Mouse (Mus musculus) ovary, postnatal 14 days (tissue): ENCODE results near the gene Trim7.
"Not testable (repeated sequence)": the region's sequence is repeated elsewhere in the genome, so short reads cannot be mapped to it uniquely, and the experiment has no call there.

Experiments used
- DNase-seq: peaks from one replicate; pipeline ENCODE4 v3.0.0; 2022; ENCODE audit warnings: low spot score

Trim7 gene

GRCm38 (mm10) chr11:48801831-48802772 lies 23.8 kb upstream of the Trim7 start:
- no peak for DNase-seq

GRCm38 (mm10) chr11:48803988-48804387 lies 22.0 kb upstream of the Trim7 start:
- DNase-seq: no peak

- DNase-seq: no peak
Observed at GRCm38 (mm10) chr11:48804922-48805321, 21.0 kb upstream of the Trim7 start.

GRCm38 (mm10) chr11:48806856-48807562 lies 18.9 kb upstream of the Trim7 start:
- no peak for DNase-seq

- DNase-seq: no peak
Observed at GRCm38 (mm10) chr11:48807563-48808303, 18.2 kb upstream of the Trim7 start.

- no peak for DNase-seq
Observed at GRCm38 (mm10) chr11:48808304-48808646, 17.7 kb upstream of the Trim7 start.

GRCm38 (mm10) chr11:48808737-48809433 lies 17.1 kb upstream of the Trim7 start:
- DNase-seq: no peak

- DNase-seq: no peak
Observed at GRCm38 (mm10) chr11:48809434-48809830, 16.5 kb upstream of the Trim7 start.

GRCm38 (mm10) chr11:48810142-48810541 lies 15.8 kb upstream of the Trim7 start:
- no peak for DNase-seq

GRCm38 (mm10) chr11:48813782-48814181 lies 12.2 kb upstream of the Trim7 start:
- no peak for DNase-seq

- DNase-seq: no peak
Observed at GRCm38 (mm10) chr11:48815851-48816250, 10.1 kb upstream of the Trim7 start.

GRCm38 (mm10) chr11:48816281-48816781 lies 9.6 kb upstream of the Trim7 start:
- no peak for DNase-seq

- peak; percentile 96 for DNase-seq
Observed at GRCm38 (mm10) chr11:48816800-48817665, 8.9 kb upstream of the Trim7 start, which contains the start of gene Trim41. Gene Trim41 (minus strand): TSS chr11:48817353.

- DNase-seq: no peak
Observed at GRCm38 (mm10) chr11:48817794-48818193, 8.1 kb upstream of the Trim7 start.

- peak; percentile 81 for DNase-seq
Observed at GRCm38 (mm10) chr11:48818346-48818745, 7.6 kb upstream of the Trim7 start.

- DNase-seq: no peak
Observed at GRCm38 (mm10) chr11:48819614-48820307, 6.2 kb upstream of the Trim7 start.

GRCm38 (mm10) chr11:48820308-48820674 lies 5.6 kb upstream of the Trim7 start:
- DNase-seq: no peak

- not testable (repeated sequence) for DNase-seq
Observed at GRCm38 (mm10) chr11:48821299-48821698, 4.6 kb upstream of the Trim7 start.

GRCm38 (mm10) chr11:48822768-48823512 lies 3.0 kb upstream of the Trim7 start:
- no peak for DNase-seq
